Mouse (Mus musculus): ENCODE measurements around the gene Ak5.
A peak's percentile ranks its signal among the peaks of the same experiment; 100 is the strongest.

DNA sequence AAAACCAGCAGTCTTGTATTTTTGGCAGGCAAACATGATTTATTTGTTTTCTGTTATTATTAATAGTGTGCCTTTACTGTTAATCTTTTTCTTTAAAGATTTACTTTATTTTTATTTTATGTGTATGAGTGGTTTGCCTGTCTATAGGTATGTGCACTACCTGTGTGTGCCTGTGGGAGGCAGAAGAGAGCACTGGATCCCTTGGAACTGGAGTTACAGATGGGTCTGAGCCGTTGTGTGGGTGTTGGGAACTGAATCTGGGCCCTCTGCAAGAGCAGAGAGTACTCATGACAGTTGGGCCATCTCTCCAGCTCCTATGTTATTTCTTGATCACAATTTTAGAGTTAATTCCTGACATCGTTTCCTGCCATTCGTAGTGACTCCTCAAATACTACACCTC lies 111.2 kb downstream of the Ak5 start:
- TF ChIP-seq CTCF (conservative IDR thresholded peaks at IDR 0.05; ENCODE audit: insufficient read depth, insufficient read length, low read depth, low read length): 0 out of 2 replicates have a peak, but pooled peaks have one; percentile 18
- TF ChIP-seq POLR2A (IDR thresholded peaks at IDR 0.05; ENCODE audit: low read depth, low read length): no peak
